Mouse (Mus musculus) embryonic facial prominence, embryonic 10.5 days (tissue): ENCODE measurements at regions not wholly inside any gene's neighbourhood (a gene's known extent, or its start where the extent isn't known, plus 50 kb on each side); places are given as distances from the start of the nearest gene placed in this dataset.

Experiments used
- DNase-seq: peaks from one replicate; pipeline ENCODE4 v3.0.0-alpha.2; 2017; ENCODE audit warnings: low spot score
- H3K27ac ChIP-seq: fragments of 300-500 bp; sonication (generic); replicated peaks from 2 replicates; pipeline ENCODE4 v1.5.1; 2016; ENCODE audit warnings: mild to moderate bottlenecking
- H3K27me3 ChIP-seq: fragments of 300-500 bp; sonication (generic); replicated peaks from 2 replicates; pipeline ENCODE4 v1.6.1; 2016; ENCODE audit warnings: low read depth, mild to moderate bottlenecking; ENCODE audit not compliant: poor library complexity, severe bottlenecking
- H3K36me3 ChIP-seq: fragments of 300-500 bp; sonication (generic); replicated peaks from 2 replicates; pipeline ENCODE4 v1.6.1; 2016; ENCODE audit warnings: mild to moderate bottlenecking, moderate library complexity
- H3K4me1 ChIP-seq: fragments of 300-500 bp; sonication (generic); 2 replicates; pipeline ENCODE4 v1.6.1; 2016
- H3K4me3 ChIP-seq: fragments of 300-500 bp; sonication (generic); 2 replicates; pipeline ENCODE4 v1.5.1; 2016; ENCODE audit warnings: mild to moderate bottlenecking, moderate library complexity
- H3K9me3 ChIP-seq: fragments of 300-500 bp; sonication (generic); 2 replicates; pipeline ENCODE4 v1.6.1; 2016; ENCODE audit warnings: mild to moderate bottlenecking
- WGBS: fragments of 180-500 bp; shearing (Covaris S2); methylation state at CpG from one replicate; pipeline ENCODE4 v1.1.7; 2016; 5-methylcytosine and 5-hydroxymethylcytosine counted together

GRCm38 (mm10) chr6:84473171-84473570, 120.5 kb downstream of the Cyp26b1 start:
- WGBS, result 61% methylated on average over 3 of the region's 3 CpGs
- no peak overlapping the region for H3K27ac ChIP-seq
- no peak overlapping the region for H3K4me3 ChIP-seq

GRCm38 (mm10) chr6:84472287-84472686, 121.4 kb downstream of the Cyp26b1 start:
- no peaks in the 10 kb centered on the region for H3K9me3 ChIP-seq
- WGBS, result 33% methylated on average over 3 of the region's 3 CpGs

More at GRCm38 (mm10) chr6:84473171-84473570, 120.5 kb downstream of the Cyp26b1 start:
- H3K27me3 ChIP-seq, result no peaks in the 10 kb centered on the region
- H3K36me3 ChIP-seq, result no peaks in the 10 kb centered on the region
- no peak for DNase-seq
- H3K4me1 ChIP-seq, result peaks cover 25% of the 10 kb centered on the region
- H3K9me3 ChIP-seq, result no peaks in the 10 kb centered on the region

GRCm38 (mm10) chr6:84467319-84467718, 126.4 kb downstream of the Cyp26b1 start:
- no peaks in the 10 kb centered on the region for H3K9me3 ChIP-seq
- H3K36me3 ChIP-seq, result no peaks in the 10 kb centered on the region
- WGBS, result 93% methylated on average over 3 of the region's 3 CpGs
- no peaks in the 10 kb centered on the region for H3K4me1 ChIP-seq
- DNase-seq, result no peak
- no peaks in the 10 kb centered on the region for H3K27me3 ChIP-seq
- no peak overlapping the region for H3K4me3 ChIP-seq
- H3K27ac ChIP-seq, result no peak overlapping the region

More at GRCm38 (mm10) chr6:84472287-84472686, 121.4 kb downstream of the Cyp26b1 start:
- Histone ChIP-seq H3K27me3 (no peaks in the 10 kb centered on the region), H3K4me3 (no peak overlapping the region), H3K4me1 (peaks cover 19% of the 10 kb centered on the region), H3K27ac (no peak overlapping the region), H3K36me3 (no peaks in the 10 kb centered on the region)
- DNase-seq, result no peak

- Histone ChIP-seq H3K9me3 (no peaks in the 10 kb centered on the region), H3K4me3 (no peak overlapping the region), H3K27ac (no peak overlapping the region), H3K36me3 (no peaks in the 10 kb centered on the region), H3K27me3 (no peaks in the 10 kb centered on the region), H3K4me1 (no peaks in the 10 kb centered on the region)
- no peak for DNase-seq
- 89% methylated on average over 7 of the region's 7 CpGs for WGBS
These were observed 127.5 kb downstream of the Cyp26b1 start for GRCm38 (mm10) chr6:84466223-84466622.

GRCm38 (mm10) chr6:84465596-84465995, 128.1 kb downstream of the Cyp26b1 start:
- Histone ChIP-seq H3K27ac (no peak overlapping the region), H3K27me3 (no peaks in the 10 kb centered on the region), H3K4me3 (no peak overlapping the region), H3K36me3 (no peaks in the 10 kb centered on the region), H3K9me3 (no peaks in the 10 kb centered on the region), H3K4me1 (no peaks in the 10 kb centered on the region)
- WGBS, result 85% methylated on average over 5 of the region's 5 CpGs
- no peak for DNase-seq

GRCm38 (mm10) chr6:84463592-84464367, 129.9 kb downstream of the Cyp26b1 start:
- Histone ChIP-seq H3K4me3 (no peak overlapping the region), H3K27ac (no peak overlapping the region), H3K9me3 (no peaks in the 10 kb centered on the region), H3K36me3 (no peaks in the 10 kb centered on the region), H3K27me3 (no peaks in the 10 kb centered on the region), H3K4me1 (no peaks in the 10 kb centered on the region)
- no peak for DNase-seq
- 81% methylated on average over 7 of the region's 7 CpGs for WGBS

GRCm38 (mm10) chr6:84456803-84457202, 136.9 kb downstream of the Cyp26b1 start:
- Histone ChIP-seq H3K27ac (no peak overlapping the region), H3K36me3 (no peaks in the 10 kb centered on the region), H3K4me3 (no peak overlapping the region), H3K4me1 (peaks cover 3% of the 10 kb centered on the region; the same call in 1 of the 2 replicates), H3K27me3 (no peaks in the 10 kb centered on the region), H3K9me3 (no peaks in the 10 kb centered on the region)
- no peak for DNase-seq
- WGBS, result 87% methylated on average over 3 of the region's 3 CpGs

GRCm38 (mm10) chr6:84445093-84445492, 148.6 kb downstream of the Cyp26b1 start:
- peaks cover 5% of the 10 kb centered on the region; the same call in 1 of the 2 replicates for H3K9me3 ChIP-seq
- H3K27ac ChIP-seq, result no peak overlapping the region
- H3K4me3 ChIP-seq, result no peak overlapping the region
- H3K4me1 ChIP-seq, result peaks cover 3% of the 10 kb centered on the region; the same call in 1 of the 2 replicates
- no peaks in the 10 kb centered on the region for H3K36me3 ChIP-seq
- peaks cover 6% of the 10 kb centered on the region for H3K27me3 ChIP-seq
- WGBS, result 53% methylated on average over 4 of the region's 4 CpGs
- no peak for DNase-seq

GRCm38 (mm10) chr6:84442667-84443066, 151.0 kb downstream of the Cyp26b1 start:
- no peaks in the 10 kb centered on the region for H3K36me3 ChIP-seq
- DNase-seq, result peak; percentile 5
- peaks cover 3% of the 10 kb centered on the region; the same call in 1 of the 2 replicates for H3K4me1 ChIP-seq
- no peak overlapping the region for H3K4me3 ChIP-seq
- peaks cover 7% of the 10 kb centered on the region for H3K27me3 ChIP-seq
- WGBS, result 80% methylated on average over 1 of the region's 1 CpGs
- H3K27ac ChIP-seq, result no peak overlapping the region
- peaks cover 5% of the 10 kb centered on the region; the same call in 1 of the 2 replicates for H3K9me3 ChIP-seq

GRCm38 (mm10) chr6:84441721-84442480, 151.8 kb downstream of the Cyp26b1 start:
- DNase-seq, result peak; percentile 7
- H3K9me3 ChIP-seq, result peaks cover 5% of the 10 kb centered on the region; the same call in 1 of the 2 replicates
- H3K27me3 ChIP-seq, result peaks cover 12% of the 10 kb centered on the region
- H3K36me3 ChIP-seq, result no peaks in the 10 kb centered on the region
- H3K27ac ChIP-seq, result no peak overlapping the region
- 75% methylated on average over 5 of the region's 5 CpGs for WGBS
- H3K4me3 ChIP-seq, result no peak overlapping the region
- peaks cover 3% of the 10 kb centered on the region; the same call in 1 of the 2 replicates for H3K4me1 ChIP-seq

- peaks cover 10% of the 10 kb centered on the region for H3K4me1 ChIP-seq
- no peak overlapping the region for H3K4me3 ChIP-seq
- H3K36me3 ChIP-seq, result no peaks in the 10 kb centered on the region
- no peak overlapping the region for H3K27ac ChIP-seq
- H3K27me3 ChIP-seq, result 0 out of 2 replicates have a peak, but pooled peaks cover 6% of the 10 kb centered on the region
- peak; percentile 4 for DNase-seq
- 97% methylated on average over 1 of the region's 1 CpGs for WGBS
- peaks cover 5% of the 10 kb centered on the region; the same call in 1 of the 2 replicates for H3K9me3 ChIP-seq
These were observed 157.0 kb downstream of the Cyp26b1 start for GRCm38 (mm10) chr6:84436716-84437115.

GRCm38 (mm10) chr6:84434532-84434931, 159.2 kb downstream of the Cyp26b1 start:
- H3K27ac ChIP-seq, result no peak overlapping the region
- DNase-seq, result peak; percentile 7
- H3K36me3 ChIP-seq, result no peaks in the 10 kb centered on the region
- WGBS, result 80% methylated on average over 6 of the region's 6 CpGs
- H3K4me1 ChIP-seq, result peaks cover 30% of the 10 kb centered on the region
- no peaks in the 10 kb centered on the region for H3K9me3 ChIP-seq
- no peak overlapping the region for H3K4me3 ChIP-seq
- 0 out of 2 replicates have a peak, but pooled peaks cover 12% of the 10 kb centered on the region for H3K27me3 ChIP-seq
